Mouse (Mus musculus) gastrocnemius, adult 18-20 months (tissue): ENCODE results near the gene Cd200r4. TPM values are rescaled to one million over a fixed set of nuclear protein-coding genes. Genes with fewer than 3 reads are reported as not detected.
"Not testable (repeated sequence)": the region's sequence is repeated elsewhere in the genome, so short reads cannot be mapped to it uniquely, and the experiment has no call there.

Experiments
- DNase-seq: peaks from one replicate; pipeline ENCODE4 v3.0.0; 2021; ENCODE audit warnings: low spot score
- long read RNA-seq, 2 experiments: library from polyadenylated mRNA; stranded (forward); transcript quantifications; one replicate each; pipeline ENCODE4 v2.0.0; 2021
- total RNA-seq, 2 experiments: library from RNA; stranded (reverse); gene quantifications; 2 replicates each; pipeline ENCODE4 v1.2.3; 2021

The Cd200r4 gene
- not detected for total RNA-seq
- long read RNA-seq, experiment 1, partial matches to known transcripts = 0 of 1 reads
- long read RNA-seq, experiment 1, other reads (novel, unspliced or antisense) = 0 of 1 reads
- long read RNA-seq, experiment 2 = 0 reads

GRCm38 (mm10) chr16:44811544-44811943, at the start of gene Cd200r4:
Gene Cd200r4, plus strand, starts transcription at chr16:44811733.
- DNase-seq = no peak

GRCm38 (mm10) chr16:44761811-44762210, 49.7 kb upstream of the Cd200r4 start:
- no peak for DNase-seq

- no peak for DNase-seq
Measured at GRCm38 (mm10) chr16:44765555-44766319, 45.8 kb upstream of the Cd200r4 start, which contains the start of gene Cd200r1. Gene Cd200r1, plus strand, starts transcription at chr16:44765736.

GRCm38 (mm10) chr16:44766320-44766892, 45.1 kb upstream of the Cd200r4 start:
- no peak for DNase-seq

- DNase-seq = no peak
Measured at GRCm38 (mm10) chr16:44767506-44767905, 44.0 kb upstream of the Cd200r4 start.

GRCm38 (mm10) chr16:44767967-44768366, 43.6 kb upstream of the Cd200r4 start:
- DNase-seq = no peak

GRCm38 (mm10) chr16:44772577-44772976, 39.0 kb upstream of the Cd200r4 start:
- no peak for DNase-seq

- DNase-seq = no peak
Measured at GRCm38 (mm10) chr16:44773673-44774072, 37.9 kb upstream of the Cd200r4 start.

GRCm38 (mm10) chr16:44774201-44774600, 37.3 kb upstream of the Cd200r4 start:
- no peak for DNase-seq

- DNase-seq = no peak
Measured at GRCm38 (mm10) chr16:44778538-44779147, 32.9 kb upstream of the Cd200r4 start.

- no peak for DNase-seq
Measured at GRCm38 (mm10) chr16:44779494-44779893, 32.0 kb upstream of the Cd200r4 start.

GRCm38 (mm10) chr16:44780751-44781150, 30.8 kb upstream of the Cd200r4 start:
- DNase-seq = no peak

- DNase-seq = no peak
Measured at GRCm38 (mm10) chr16:44786934-44787333, 24.6 kb upstream of the Cd200r4 start.

- no peak for DNase-seq
Measured at GRCm38 (mm10) chr16:44794416-44794815, 17.1 kb upstream of the Cd200r4 start.

GRCm38 (mm10) chr16:44805976-44806375, 5.6 kb upstream of the Cd200r4 start:
- DNase-seq = no peak

- not testable (repeated sequence) for DNase-seq
Measured at GRCm38 (mm10) chr16:44810223-44810622, 1.3 kb upstream of the Cd200r4 start.

GRCm38 (mm10) chr16:44812468-44813065, 1.0 kb downstream of the Cd200r4 start:
- DNase-seq = no peak

GRCm38 (mm10) chr16:44818010-44818409, 6.5 kb downstream of the Cd200r4 start:
- no peak for DNase-seq

GRCm38 (mm10) chr16:44820545-44820944, 9.0 kb downstream of the Cd200r4 start:
- no peak for DNase-seq

- no peak for DNase-seq
Measured at GRCm38 (mm10) chr16:44832286-44832685, 20.8 kb downstream of the Cd200r4 start.

GRCm38 (mm10) chr16:44833189-44833588, 21.7 kb downstream of the Cd200r4 start:
- DNase-seq = not testable (repeated sequence)

GRCm38 (mm10) chr16:44866797-44867196, 55.3 kb downstream of the Cd200r4 start, which contains the start of gene Cd200r2:
Gene Cd200r2, plus strand, starts transcription at chr16:44867097.
- no peak for DNase-seq
